Mouse (Mus musculus) urinary bladder, adult 2 months (tissue): Measurements from ENCODE around the gene Rpl38. TPM values are rescaled to one million over a fixed set of nuclear protein-coding genes. Genes with fewer than 3 reads are reported as not detected.

Experiments
- DNase-seq: peaks from one replicate; pipeline ENCODE4 v3.0.0; 2022; ENCODE audit warnings: low spot score
- polyA plus RNA-seq: library from polyadenylated mRNA; depleted of rRNA; stranded (reverse); fragments of >200 nt; gene quantifications from 2 replicates; pipeline ENCODE4 v1.2.3, GENCODE M21; 2012; rRNA removed

Rpl38 gene
- polyA plus RNA-seq, 1 experiment: 2,749 TPM

- DNase-seq: no peak
Observed at GRCm38 (mm10) chr11:114702996-114703361, 34.7 kb downstream of the Rpl38 start.

- no peak for DNase-seq
Observed at GRCm38 (mm10) chr11:114704071-114704913, 36.0 kb downstream of the Rpl38 start.

GRCm38 (mm10) chr11:114706358-114706757, 38.0 kb downstream of the Rpl38 start:
- no peak for DNase-seq

GRCm38 (mm10) chr11:114711393-114711792, 43.1 kb downstream of the Rpl38 start:
- DNase-seq: no peak

- no peak for DNase-seq
Observed at GRCm38 (mm10) chr11:114711861-114712260, 43.5 kb downstream of the Rpl38 start.

- no peak for DNase-seq
Observed at GRCm38 (mm10) chr11:114714526-114714925, 46.2 kb downstream of the Rpl38 start.

GRCm38 (mm10) chr11:114715531-114715930, 47.2 kb downstream of the Rpl38 start:
- DNase-seq: no peak

GRCm38 (mm10) chr11:114720535-114720934, 52.2 kb downstream of the Rpl38 start:
- DNase-seq: no peak

Other genes with a start within 250 kb of the Rpl38 start
- 3.7 and 4.7 TPM in 2 replicates for gene Ttyh2, start 6.9 kb downstream of the Rpl38 start, polyA plus RNA-seq
- gene Dnaic2, start 58.9 kb downstream of the Rpl38 start, polyA plus RNA-seq: 1.1 and 1.2 TPM in 2 replicates
- 0.65 and 1.3 TPM in 2 replicates for gene Kif19a, start 96.9 kb downstream of the Rpl38 start, polyA plus RNA-seq
- gene Btbd17, start 127.4 kb downstream of the Rpl38 start, polyA plus RNA-seq: 0.15 and 0.22 TPM in 2 replicates
- not detected in 2 replicates for gene Gpr142, start 130.4 kb downstream of the Rpl38 start, polyA plus RNA-seq
- 5.1 and 6.5 TPM in 2 replicates for gene Gprc5c, start 182.6 kb downstream of the Rpl38 start, polyA plus RNA-seq
- gene Cd300a, start 221.5 kb downstream of the Rpl38 start, polyA plus RNA-seq: 0.93 and 1.0 TPM in 2 replicates